Mouse (Mus musculus) heart, adult 11 months (tissue): Measurements from ENCODE around the gene Trim62.
A peak's percentile ranks its signal among the peaks of the same experiment; 100 is the strongest.

ENCODE experiments used
- DNase-seq: peaks from one replicate; pipeline ENCODE4 v3.0.0; 2022

Trim62 gene

DNA sequence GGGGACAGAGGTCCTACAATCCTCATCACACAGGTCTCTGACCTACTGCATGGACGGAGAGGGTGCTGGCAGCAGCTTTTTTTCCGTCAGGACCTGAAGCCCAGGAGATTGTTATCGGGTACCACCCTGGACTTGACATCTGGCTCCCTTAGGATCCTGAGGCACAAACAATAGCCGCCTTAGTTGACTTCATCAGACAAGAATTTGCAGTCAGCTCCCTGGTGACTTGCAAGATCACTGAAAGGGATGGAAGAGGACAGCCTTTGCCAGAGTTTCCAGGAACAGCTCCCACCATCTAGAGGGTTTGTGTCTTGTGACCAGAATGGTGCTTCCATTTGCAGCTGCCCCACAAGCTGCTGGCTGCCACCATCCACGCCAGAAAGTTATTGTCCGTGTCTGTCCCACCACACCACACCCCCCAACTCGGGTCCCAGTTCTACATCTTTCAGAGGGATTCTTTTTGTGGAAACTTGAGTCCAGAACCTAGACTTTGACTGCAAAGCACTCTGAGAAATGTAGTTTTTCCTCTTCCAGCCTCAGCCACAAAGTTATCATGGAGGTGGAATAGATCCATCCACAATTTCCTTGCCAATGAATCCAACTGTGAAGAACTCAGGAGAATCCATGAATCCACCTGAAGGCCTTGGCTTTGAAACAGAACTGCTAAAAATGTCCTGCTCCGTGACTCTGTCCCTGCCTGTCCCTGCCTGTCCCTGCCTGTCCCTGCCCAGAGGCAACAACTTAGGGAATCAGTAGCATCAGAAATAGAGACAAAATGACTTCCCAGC, 27.1 kb downstream of the Trim62 start:
- no peak for DNase-seq

DNA sequence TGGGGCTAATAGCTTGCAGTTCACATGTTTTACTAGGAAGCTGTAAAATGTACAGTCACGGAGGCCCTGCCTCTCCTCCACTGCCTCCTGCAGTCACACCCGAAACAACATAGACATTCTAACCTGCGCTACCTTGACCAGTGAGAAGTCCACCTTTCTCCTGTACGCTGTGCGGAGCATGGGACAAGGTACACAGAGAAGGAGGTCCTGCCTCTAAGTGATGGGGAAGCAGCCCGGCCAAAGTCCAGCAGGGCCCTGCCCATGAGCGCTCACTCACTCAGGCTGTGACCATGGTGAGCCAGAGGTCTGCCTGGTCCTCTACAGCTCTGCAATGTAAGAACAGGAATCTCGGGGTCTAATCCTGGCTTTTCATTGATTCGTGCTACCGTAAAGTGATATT, 28.7 kb downstream of the Trim62 start:
- no peak for DNase-seq

DNA sequence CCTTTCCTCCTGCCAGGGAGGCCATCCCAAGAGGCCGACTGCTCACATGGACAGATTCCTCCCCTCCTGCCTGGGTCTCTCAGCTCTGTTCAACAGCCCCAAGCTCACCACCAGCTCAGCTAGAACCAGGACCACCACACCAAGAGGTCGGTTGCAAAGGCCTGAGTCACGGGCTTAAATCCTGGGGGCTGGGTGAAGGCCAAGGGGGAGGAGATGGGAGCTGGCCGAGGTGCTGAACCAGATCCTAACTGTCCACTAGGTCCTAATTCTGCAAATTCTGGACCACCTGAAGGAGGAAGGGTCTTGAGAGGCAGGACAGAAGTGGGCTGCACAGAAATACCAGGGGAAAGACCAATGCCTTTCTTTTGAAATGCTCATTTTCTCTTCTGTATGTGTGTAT, 30.4 kb downstream of the Trim62 start:
- no peak for DNase-seq

DNA sequence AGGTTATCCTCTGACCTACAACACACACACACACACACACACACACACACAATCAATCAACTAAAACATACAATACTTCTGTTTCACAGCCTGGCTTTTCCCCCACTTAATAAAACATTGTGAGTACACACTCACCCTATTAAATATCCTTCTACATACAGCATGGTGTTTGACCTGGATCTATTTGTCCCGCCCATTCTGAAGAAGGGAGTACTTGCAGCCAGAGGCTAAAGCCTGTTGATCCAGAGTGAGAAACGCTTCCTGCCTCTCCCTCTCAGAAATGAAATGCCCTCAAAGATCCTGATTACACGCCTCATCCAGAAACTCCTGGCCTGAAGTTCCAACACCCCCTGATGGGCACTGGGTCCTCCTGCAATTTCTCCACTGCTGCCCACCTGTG, 33.7 kb downstream of the Trim62 start:
- no peak for DNase-seq

DNA sequence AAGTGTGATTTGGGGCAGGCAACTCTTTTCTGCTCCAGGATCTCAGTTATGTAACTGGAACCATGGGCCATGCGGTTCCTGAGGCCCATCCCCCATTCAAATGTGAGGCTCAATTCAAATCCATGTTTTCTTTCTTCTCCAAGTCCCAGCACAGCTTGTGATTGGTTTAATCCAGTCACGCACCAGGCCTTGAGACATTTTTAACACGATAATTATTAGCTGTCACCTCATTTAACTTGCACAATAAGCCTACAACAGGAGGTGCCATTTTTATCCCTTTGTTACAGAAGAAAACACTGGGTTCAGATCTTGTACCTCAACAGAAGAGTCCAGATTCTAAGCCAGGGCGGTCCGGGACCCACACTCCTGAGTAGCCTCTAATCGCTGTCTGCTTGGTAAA, 34.4 kb downstream of the Trim62 start:
- DNase-seq: no peak

DNA sequence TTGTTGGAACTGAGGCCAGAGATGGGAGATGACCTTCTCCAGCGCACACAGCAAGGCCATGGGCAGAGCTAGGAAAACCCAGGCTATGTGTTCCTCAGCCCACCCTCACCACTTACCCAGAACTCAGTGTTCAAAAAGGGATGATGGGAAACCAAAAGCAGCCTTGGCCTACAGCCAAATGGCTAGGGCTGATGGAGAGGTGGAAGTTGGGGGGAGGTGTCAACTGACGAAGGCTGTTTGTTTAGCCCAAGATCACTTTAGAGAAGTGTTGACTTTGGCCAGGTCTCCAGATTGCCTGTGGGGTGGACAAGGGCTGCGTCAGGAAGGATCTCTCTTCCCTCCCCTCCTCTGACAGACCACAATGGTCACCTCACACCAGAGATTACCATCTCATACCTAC, 34.8 kb downstream of the Trim62 start:
- peak; percentile 95 for DNase-seq

DNA sequence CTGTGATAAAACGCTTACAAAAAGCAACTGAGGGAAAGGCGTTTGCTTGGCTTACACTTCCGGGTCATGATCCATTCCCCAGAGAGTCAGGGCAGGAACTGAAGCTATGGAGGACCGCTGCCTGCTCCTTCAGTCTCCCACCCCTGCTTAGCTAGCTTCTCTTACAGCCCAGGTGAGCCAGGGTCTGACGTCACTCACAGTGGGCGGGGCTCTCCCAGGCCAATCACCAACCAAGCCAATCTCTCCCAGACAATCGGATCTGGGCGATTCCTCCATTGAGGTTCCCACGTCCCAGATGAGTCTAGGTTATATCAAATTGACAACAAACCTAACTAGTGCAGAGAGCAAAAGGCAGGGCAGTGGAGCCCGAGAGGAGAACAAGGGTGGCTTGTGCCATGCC, 35.7 kb downstream of the Trim62 start:
- no peak for DNase-seq

DNA sequence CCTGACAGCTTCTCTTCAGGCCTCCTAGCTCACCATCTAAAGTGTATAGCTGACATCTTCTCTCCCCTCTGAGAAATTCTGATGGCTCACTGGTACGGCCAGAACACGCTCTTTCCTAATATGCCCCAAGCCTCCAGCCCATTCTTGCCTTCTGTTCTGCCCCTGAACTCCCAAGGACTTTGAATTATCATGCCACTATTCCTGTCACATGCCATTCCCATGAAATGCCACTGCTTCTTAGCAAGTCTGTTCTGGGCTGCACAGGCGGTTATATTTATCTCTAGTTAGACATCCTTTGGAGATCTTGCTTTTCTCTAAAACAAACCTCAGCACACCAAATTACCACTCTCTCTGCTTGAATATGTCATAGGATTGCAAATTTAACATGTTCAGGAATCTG, 40.2 kb downstream of the Trim62 start:
- DNase-seq: no peak

DNA sequence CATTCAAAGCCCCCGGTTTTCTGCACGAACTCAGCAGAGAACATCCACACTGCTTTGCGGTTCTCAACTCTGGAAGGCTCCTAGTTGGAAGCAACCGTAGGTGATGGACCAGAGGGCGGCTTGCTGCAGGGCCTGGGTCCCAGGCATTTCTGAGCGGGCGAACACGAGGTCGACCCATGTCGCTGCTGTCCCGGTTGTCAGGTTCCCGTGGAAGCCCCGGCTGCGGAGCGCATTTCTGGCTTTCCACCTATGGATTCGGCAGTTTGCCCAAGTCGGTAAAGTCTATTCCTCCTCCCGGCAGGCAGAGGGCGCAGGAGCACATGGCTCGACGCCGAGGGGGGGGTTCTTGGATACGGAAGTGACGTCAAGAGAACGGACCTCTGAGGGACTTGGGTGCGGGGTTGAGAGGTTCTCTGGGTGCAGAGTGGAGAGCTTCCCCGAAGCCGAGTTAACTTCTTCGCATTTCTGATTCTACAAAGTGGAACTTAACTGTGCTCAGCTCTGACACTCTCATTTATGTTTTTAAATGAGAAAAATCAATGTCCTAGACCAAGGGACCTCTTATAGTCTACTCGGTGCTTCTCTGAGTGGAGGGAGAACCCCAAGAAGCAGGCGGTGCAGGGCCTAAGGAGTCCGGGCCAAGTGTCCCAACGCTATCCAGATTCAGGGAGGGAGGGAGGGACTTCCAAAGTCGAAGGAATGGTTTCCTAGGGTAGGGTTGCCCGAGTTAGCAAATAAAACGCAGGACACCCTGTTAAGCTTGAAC, 41.6 kb downstream of the Trim62 start:
- peak; percentile 96 for DNase-seq

DNA sequence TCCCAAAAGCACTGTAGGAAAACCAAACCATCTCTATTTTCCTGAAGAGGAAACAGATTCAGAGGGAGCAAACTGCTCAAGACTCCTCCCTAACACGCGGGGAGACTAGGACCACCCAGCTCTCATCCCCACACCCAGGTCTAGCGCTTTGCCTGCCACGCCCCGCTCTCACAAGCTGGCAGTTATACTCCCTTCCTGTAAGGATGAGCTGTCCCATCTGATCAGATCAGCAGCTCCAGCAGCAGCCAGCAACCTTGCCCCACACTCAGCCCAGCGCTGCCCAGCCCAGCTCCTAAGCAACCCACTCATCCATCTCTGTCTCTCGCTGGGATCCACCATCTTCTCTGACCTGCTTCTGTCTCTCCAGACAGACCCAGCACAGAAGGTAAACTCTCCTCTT, 49.4 kb downstream of the Trim62 start:
- no peak for DNase-seq

DNA sequence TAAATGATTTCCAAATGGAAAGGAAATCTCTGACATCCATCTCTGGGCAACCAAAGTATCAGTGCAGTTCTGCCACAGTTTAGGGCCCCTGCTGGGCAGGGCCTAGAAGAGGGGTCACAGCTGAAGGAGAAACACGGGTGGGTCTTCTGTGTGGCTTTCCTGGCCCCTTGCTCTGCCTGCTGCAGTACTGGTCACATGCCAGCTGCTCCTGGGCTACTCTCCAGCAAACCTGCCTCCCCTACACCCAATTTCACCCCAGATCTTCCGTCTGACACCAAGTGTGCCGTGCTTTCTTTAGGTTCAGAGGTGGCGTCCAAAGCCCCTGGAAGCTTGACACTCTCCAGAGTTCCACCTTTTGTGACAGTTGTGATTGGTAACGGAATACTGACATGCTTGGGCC, 52.2 kb downstream of the Trim62 start:
- no peak for DNase-seq

DNA sequence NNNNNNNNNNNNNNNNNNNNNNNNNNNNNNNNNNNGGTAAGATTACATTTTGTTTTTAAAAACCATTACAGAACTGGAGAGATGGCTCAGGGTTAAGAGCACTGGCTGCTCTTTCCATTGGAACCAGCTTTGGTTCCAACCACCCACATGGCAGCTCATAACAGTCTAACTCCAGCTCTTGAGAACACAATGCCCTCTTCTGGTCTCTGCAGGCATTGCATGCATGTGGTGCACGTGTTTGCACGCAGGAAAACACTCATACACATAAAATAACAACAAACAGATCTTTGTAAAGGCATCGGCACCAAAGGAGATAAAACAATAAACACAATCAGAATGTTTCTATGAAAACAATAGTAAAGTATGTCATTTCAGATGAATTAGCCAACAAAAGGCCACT, 59.0 kb downstream of the Trim62 start:
- no peak for DNase-seq

DNA sequence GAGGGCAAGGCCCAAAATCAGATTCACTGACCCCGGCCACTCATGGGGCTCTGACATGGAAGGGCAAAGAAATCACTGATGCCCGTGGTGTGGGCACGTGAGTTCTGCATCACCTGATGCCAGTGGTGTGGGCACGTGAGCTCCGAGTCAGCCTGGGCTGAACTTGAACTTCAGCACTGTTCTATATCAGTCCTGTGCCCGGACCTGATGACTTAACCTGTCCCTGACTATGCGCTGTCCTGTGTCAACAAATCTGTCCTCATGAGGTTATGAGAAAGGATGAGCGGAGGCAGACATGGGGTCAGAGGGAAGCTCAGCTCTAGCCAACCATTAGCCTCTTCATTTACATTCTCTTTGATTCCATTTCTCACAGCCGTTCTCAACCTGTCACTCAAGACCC, 63.4 kb downstream of the Trim62 start:
- no peak for DNase-seq

DNA sequence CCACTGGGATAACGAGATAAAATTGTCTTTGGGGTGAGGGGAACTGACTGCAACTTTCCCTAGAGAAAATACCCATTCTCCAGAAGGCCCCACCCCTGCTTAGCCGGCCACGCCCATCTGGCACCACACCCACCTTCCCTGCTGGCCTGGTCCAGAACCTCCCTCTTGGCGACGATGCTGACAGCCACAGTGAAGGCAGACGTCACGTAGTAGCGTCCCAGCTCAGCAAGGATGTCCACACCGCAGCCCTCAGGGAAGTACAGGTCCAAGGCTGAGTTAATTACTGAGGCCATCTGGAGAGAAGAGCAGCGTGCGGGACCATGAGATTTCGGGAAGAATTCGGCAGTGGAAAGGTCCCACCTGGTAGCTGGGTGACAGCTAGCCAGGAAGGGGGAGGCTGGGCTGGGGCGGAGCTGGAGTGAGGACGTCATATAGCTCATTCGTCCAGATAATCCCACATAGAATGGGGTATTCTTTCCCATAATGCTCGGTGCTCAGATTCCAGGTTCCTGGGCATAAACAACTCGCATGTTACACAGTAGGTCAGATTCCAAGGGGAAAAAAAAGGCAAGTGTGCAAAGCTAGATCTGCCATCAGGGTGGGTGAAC, 64.0 kb downstream of the Trim62 start:
- peak; percentile 90 for DNase-seq

DNA sequence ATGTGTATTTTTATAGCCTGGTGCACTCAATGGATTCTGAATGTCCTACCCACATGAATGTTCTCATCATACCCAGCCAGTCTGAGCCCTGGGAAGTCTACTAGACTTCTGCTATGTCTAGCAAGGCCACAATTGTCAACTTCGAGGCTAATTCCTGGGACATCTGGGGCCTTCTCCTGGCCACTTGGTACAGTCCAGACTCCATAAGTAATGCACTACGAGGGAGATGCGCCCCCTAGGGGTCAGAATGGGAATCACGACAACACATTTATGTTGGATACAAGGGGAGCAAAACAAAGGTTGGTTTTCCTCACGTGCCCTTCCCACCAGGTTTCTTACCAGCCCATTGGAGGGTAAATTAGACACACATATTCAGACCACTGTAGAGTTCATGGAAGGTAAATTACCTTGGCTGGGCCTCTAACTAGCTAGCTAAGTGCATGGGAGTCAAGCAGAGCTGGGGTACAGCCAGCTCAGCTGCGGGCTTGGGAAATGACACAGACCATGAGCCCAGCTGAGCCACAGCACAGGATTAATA, 64.8 kb downstream of the Trim62 start:
- DNase-seq: no peak

DNA sequence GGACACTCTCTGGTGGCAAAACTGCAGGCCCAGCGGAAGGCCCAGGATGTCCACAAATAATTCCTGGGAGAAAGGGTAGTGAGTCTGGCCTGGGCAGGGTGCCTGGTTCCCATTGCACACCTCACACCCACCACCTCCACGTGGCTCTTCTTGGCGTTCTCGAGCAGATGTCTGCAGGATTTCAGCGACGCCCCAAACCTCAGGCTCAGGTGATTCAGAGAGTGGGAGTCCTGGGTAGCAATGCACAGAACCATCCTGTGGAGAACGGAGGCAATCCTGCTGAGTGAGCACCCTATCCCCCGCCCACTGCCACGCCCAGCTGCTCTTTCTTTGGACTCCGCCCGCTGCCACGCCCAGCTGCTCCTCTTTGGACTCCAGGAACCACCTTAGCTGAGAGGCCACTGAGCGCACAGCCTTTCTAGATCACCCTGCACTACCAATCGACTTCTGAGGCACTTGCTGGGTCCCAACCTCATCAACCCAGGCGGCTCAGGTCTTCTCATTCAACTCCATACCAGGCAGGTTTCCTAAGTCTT, 66.2 kb downstream of the Trim62 start:
- DNase-seq: no peak

DNA sequence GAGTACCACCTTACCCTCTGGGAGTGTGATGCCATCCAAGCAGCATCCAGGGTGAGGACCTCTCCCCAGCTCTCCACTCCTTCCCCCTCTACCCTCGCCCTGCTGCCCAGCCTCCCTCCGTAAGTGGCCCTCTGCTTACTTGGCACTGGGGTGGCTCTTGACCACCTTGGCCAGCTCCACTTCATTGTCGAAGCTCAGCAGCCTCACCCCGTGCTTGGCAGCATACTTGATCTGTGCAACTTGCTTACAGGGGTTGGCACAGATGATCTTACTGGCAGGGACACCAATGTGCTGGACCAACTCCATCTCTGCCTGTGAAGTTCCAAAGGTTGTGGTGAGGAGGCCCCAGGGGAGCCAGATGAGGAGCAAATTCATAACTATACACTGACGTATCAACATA, 67.1 kb downstream of the Trim62 start:
- peak; percentile 95 for DNase-seq

DNA sequence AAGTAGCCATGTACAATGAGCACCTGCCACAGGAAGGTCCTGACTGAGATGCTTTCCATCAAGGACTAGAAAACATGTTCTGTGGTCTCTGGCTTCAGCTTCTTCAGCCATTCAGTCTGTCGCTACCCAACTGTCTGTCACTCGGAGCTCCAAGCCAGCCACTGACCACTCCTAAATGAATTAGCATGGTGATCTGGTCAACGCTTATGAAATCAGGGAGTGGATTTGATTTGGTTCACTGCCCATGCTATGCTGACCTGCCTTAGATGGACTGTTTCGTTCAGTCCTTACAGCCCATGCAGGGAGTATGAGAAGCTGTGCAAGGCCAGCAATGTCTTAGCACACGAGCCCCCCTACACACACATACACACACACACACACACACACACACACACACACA, 70.5 kb downstream of the Trim62 start:
- DNase-seq: no peak

DNA sequence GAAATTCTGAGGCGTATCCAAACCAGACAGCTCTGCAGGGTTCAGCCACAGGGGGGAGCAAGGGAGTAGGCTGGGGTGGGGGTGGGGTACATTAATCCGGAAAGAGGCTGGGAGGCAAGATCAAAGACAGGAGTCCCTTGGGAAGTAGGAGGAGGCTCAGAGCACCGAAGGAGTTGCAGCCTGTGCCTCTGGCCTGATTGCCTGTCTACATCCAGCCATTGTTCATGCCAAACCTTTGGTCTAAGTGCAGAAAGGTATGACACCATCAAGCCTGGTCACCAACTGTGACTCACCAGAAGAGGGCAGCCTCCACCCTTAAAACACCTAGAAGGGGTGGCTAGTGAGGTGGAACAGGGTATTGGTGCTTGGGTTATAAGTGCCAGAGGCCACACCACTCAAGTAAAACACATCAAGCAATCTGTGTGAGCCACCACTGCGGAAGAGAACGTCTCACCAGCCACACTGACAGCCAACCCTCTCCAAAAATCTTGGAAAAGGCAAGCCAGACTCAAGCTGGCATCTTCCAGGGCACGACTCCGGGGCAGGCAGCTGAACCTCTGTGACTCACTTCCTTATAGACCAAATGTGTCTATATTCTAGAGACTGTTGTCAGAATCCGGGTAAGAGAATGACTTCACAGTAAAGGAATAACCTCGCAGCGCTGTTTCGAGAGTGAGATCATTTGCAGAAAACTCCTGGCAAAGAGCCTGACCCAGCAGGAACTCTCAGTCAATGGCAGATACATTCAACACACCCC, 74.0 kb downstream of the Trim62 start:
- DNase-seq: peak; percentile 93

DNA sequence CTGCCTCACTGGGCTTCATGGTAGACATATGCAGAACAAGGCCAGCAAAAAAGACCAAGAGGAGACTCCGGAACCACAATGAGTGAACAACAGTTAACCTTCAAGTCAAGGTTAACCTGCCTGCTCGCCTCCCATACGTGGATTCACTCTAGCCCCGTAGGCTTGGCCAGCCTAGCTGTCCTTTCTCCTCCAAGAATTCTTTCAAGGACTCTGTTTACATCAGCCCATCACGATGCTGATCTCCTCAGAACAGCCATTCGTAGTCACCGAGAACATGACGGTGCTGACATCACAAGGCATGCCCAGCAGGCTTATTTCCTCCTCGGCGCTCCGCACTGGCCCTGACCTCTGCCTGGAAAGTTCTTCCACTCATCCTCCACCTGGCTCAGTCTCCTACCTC, 74.8 kb downstream of the Trim62 start:
- no peak for DNase-seq

DNA sequence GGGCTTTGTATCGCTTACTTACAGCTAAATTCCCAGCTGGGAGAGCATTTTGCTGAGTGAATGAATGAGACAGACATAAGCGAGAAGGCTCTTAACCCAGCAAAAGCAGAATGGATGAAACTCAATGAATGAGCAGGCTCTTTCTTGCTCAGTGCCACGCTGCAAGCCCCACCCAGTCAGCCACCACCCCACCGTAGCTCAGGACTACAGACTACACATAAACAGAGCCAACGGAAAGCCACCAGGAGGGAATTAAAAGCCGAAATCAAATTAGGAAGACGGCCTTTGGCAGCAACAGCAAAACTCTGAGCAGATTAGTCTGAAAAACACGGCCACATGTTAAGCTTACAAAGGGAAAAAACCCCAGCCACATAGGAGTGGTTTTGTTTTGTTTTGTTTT, 75.5 kb downstream of the Trim62 start:
- DNase-seq: no peak

DNA sequence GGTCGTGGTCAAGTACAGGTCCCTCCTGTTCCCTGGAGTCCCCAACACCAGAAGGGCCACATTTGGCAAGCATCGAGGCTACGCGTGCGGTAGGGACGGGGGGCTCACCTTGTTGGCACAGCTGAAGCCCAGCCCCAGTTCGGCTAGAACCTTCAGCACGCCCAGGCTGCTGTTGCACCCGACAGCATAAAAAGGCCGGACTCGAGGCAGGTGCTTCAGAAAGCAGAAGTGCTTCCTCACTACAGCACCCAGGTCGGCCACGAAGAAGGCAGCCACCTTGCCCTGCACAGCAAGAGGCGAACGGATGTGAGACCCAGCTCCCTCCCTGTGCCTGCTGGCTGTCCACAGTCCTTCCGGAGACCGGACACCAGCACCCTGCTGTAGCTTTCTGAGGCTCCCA, 76.3 kb downstream of the Trim62 start:
- no peak for DNase-seq
